Mouse (Mus musculus) cerebellum, postnatal 4 days (tissue): Measurements from ENCODE around the gene Serpinb5.
A peak's percentile ranks its signal among the peaks of the same experiment; 100 is the strongest.
"Not testable (repeated sequence)": the region's sequence is repeated elsewhere in the genome, so short reads cannot be mapped to it uniquely, and the experiment has no call there.

Source experiments
- DNase-seq, 2 experiments: peaks; one replicate each; pipeline ENCODE4 v3.0.0; 2022; ENCODE audit warnings: low spot score in 2 of 2, mixed read lengths in 1 of 2

Serpinb5 gene

GRCm38 (mm10) chr1:106860847-106861246, at the start of gene Serpinb5:
Serpinb5 (plus strand) TSS chr1:106861173.
- DNase-seq: no peak

- DNase-seq: no peak
Observed at GRCm38 (mm10) chr1:106814864-106815263, 46.1 kb upstream of the Serpinb5 start.

GRCm38 (mm10) chr1:106815265-106815664, 45.7 kb upstream of the Serpinb5 start:
- no peak for DNase-seq

- DNase-seq: no peak
Observed at GRCm38 (mm10) chr1:106816766-106817165, 44.2 kb upstream of the Serpinb5 start.

- DNase-seq: no peak
Observed at GRCm38 (mm10) chr1:106818323-106818722, 42.6 kb upstream of the Serpinb5 start.

- DNase-seq: peak in 1 of 2 experiments; percentile 3
Observed at GRCm38 (mm10) chr1:106822297-106822696, 38.7 kb upstream of the Serpinb5 start.

- DNase-seq: no peak
Observed at GRCm38 (mm10) chr1:106828784-106829183, 32.2 kb upstream of the Serpinb5 start.

GRCm38 (mm10) chr1:106865543-106865942, 4.6 kb downstream of the Serpinb5 start:
- no peak for DNase-seq

- no peak for DNase-seq
Observed at GRCm38 (mm10) chr1:106866029-106866428, 5.1 kb downstream of the Serpinb5 start.

- no peak for DNase-seq
Observed at GRCm38 (mm10) chr1:106866768-106867167, 5.8 kb downstream of the Serpinb5 start.

GRCm38 (mm10) chr1:106869986-106870385, 9.0 kb downstream of the Serpinb5 start:
- no peak for DNase-seq

GRCm38 (mm10) chr1:106875193-106875886, 14.4 kb downstream of the Serpinb5 start:
- DNase-seq: no peak

- DNase-seq: no peak
Observed at GRCm38 (mm10) chr1:106876147-106876546, 15.2 kb downstream of the Serpinb5 start.

GRCm38 (mm10) chr1:106882723-106883122, 21.8 kb downstream of the Serpinb5 start:
- DNase-seq: no peak

GRCm38 (mm10) chr1:106883369-106883768, 22.4 kb downstream of the Serpinb5 start:
- no peak for DNase-seq

- DNase-seq: no peak
Observed at GRCm38 (mm10) chr1:106883812-106884211, 22.8 kb downstream of the Serpinb5 start.

- not testable (repeated sequence) for DNase-seq
Observed at GRCm38 (mm10) chr1:106895142-106895541, 34.2 kb downstream of the Serpinb5 start.

GRCm38 (mm10) chr1:106901406-106901805, 40.4 kb downstream of the Serpinb5 start:
- DNase-seq: peak in 1 of 2 experiments; percentile 4

- DNase-seq: no peak
Observed at GRCm38 (mm10) chr1:106931954-106932353, 71.0 kb downstream of the Serpinb5 start.
